Mouse (Mus musculus): ENCODE results near the gene Akp3. TPM values are rescaled to one million over a fixed set of nuclear protein-coding genes. Genes with fewer than 3 reads are reported as not detected.
A peak's percentile ranks its signal among the peaks of the same experiment; 100 is the strongest.

Gene Akp3
- total RNA-seq (2022): not detected

DNA sequence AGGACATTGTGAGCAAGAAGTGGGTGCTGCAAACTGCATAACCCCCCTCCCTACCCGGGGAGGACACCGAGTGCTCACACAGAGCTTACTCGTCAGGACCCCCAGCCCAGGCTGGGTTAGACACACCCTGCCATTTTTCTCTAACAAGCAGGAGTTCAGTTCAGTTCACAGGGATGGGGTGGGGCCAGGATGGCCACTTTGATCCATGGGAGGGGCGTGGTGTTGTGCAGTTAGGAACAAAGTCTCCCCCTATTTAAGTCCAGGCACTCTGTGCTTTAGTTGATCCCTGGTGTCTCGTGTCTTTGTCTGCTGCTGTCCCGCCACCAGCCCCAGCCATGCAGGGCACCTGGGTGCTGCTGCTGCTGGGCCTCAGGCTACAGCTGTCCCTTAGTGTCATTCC is at the start of gene Akp3:
Gene Akp3, plus strand, starts transcription at position 301 of the 400 bp plus-strand sequence.
- no peak for DNase-seq

DNA sequence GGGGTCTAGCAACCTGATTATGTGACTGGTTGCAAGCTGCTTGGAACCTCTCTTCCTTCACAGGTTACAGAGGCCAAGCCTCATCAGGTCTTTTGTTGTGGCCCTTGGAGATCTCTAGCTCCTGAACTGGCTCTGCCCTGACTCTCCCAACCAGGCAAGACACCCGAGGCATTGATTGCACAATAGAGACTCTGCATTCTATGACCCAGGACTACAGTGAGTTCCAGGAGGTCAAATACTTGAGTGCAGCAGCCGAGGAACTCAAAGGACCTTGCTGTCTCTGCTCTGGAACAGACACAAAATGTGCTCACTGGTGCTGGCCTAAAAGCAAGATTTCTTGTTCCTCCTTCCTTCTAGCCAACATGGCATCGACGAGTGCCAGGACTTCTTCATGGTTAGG is 38.6 kb upstream of the Akp3 start:
- no peak for DNase-seq

DNA sequence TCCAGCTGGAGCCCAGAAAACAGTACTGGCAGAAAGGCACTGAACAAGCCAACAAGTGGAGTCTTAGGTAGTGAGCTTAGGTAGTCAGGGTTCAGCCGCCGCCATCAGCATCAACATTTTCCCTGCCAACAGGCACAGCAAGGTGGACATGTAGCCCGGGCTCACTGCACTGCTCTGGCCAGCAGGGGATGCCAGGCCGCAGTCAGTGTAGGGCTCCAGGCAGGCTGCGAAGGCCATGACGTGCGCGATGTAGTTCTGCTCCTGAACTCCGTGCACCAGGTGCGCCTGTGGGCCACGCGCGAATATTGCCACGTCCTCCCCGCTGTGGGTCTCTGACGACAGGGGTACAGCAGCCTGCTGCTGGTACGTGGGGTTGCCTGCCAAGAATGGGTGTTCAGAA is 37.8 kb upstream of the Akp3 start:
- DNase-seq: no peak

DNA sequence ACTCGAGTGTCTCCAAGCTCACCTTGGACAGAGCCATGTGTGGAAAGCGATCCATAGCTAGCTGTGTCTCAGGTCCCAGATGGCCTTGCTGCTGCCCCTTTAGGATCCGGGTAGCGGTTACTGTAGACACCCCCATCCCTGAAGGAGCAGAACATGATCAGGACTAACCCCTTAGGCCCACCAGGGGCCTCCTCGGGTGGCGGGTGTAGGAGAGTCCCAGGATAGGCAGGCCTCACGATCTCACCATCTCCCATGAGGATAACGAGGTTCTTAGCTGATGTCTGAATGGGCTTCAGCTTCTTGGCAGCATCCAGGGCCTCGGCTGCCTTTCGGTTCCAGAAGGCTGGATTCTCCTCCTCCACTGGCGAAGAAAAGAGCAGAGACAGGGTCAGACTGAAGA is 35.5 kb upstream of the Akp3 start:
- no peak for DNase-seq

DNA sequence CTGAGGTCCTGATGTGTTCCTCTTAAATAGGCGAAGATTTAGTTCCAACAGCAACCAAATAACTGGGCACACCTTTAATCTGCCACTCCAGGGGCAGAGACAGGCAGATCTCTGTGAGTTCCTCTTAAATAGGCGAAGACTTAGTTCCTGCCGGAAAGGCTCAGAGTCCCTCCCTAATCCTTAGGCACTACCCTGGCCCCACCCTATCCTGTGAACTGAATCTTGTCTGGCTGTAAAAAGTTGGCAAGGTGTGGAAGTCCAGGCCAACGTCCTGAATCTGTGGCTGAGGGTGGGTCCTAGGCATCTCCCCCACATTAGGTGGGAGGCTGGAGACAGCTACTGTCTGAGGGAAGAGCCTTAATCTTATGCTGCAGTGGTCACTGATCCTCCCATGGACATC is 34.9 kb upstream of the Akp3 start, which contains the start of gene Alppl2:
Gene Alppl2, minus strand, starts transcription at position 101 of the 400 bp plus-strand sequence.
- no peak for DNase-seq

DNA sequence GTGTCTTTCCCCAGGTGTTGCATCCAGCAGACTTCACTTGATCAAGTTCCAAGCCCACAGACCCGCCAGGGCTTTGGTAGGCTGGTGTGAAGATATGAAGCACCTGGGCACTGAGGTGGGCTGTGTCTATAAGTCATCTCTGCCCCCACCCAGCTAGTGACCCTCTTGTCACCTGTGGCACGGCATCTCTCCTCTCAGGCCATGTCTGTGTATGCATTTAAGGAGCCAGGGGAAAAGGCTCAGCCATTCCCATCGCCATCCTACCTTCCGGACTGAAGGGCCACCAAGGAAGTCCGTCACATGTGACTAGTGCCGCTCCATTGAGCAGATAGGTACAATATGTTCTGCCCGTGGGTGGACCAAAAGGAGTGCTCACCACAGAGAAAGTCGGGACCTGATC is 29.1 kb upstream of the Akp3 start:
- no peak for DNase-seq

DNA sequence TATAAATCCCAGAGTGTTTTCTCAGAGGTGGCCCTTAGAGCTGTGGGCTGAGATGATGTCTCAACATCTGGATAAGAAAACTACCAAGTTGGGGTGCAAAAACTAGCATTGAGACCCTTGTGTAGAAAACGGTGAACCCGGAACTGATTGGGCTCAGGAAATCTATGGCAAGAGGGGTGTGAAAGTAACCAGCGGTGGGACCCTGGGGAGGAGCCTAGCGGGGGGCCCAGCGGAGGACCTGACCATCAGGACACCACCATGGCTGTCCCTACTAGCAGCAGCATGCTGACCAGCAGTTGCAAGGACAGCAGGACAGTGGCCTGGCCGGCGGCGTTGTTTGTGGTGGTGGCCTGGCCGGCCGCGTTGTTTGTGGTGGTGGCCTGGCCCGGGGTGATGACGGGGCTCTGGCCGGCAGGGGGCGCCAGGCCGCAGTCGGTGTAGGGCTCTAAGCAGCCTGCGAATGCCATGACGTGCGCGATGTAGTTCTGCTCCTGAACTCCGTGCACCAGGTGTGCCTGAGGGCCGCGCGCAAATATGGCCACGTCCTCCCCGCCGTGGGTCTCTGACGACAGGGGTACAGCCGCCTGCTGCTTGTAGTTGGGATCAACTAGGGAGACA is 26.3 kb upstream of the Akp3 start:
- peak; percentile 22 for DNase-seq

DNA sequence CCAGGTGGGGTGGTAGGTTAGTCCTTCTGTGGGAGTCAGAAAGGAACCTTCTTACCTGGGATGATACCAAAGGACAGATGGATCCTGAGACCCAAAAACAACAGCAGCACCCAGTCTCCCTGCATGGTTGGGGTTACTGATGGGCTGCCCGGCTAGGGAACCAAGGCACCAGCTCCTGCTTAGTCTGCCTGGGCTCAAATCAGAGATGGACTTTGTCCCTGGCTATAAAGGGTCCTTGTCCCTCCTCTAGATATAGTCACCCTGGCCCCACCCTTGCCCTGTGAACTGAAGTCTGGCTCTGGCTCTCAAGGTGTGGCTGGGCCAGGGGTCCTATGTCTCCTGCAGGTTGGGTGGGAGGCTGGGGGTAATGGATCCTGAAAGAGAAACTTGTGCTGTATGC is 23.4 kb upstream of the Akp3 start, which contains the start of gene Alpi:
Gene Alpi, minus strand, starts transcription at position 196 of the 400 bp plus-strand sequence.
- no peak for DNase-seq

DNA sequence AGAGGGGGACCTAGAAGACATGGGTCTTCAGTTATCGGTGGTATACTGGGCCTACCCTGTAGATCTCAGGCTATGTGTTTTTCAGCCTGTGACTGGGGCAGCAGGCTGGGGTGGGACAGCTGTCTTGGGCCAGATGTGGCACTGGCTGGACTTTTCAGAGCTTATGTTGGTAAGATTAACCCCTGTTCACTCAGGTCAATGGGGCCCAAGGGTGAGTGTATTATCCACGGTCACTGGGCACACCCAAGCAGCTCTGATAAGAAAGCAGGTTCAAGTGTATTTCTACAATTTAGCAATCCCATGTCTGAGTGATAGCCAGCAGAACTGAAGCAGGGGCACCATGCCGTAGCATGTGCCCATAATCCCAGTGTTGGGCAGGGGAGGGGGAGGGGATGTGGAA is 22.7 kb upstream of the Akp3 start:
- DNase-seq: no peak

DNA sequence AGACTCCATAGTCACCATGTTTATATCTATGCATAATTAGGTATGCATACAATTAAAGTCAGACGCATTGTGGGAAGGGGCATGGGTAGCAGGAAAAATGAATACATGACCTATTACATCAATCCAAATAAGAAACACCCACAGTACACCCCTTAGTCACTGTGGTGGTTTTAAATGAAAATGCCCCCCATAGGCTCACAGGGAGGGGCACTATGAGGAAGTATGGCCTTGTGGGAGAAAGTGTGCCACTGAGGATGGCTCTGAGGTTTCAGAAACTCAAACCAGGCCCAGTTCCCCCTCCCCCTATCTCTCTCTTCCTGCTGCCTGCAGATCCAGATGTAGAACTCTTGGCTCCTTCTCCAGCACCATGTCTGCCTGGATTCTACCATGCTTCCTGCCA is 20.8 kb upstream of the Akp3 start:
- no peak for DNase-seq

DNA sequence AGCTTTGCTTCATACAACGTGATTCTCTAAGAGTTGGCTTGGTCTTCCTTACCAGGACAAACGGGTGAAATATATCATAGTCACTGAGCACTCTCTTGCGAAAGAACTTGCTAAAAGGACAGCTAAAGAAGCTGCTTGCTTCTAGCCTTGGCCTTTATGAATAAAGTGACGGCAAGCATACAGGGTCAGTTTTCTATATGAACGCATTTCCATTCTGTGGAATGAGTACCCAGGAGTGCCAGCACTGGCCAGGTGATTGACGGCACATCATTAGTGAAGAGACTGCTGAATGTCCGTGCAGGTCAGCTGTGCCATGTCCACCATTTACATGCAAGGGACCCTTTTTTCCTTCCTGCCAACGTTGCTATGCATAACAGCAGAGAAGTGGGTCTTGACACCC is 18.2 kb upstream of the Akp3 start:
- DNase-seq: no peak

DNA sequence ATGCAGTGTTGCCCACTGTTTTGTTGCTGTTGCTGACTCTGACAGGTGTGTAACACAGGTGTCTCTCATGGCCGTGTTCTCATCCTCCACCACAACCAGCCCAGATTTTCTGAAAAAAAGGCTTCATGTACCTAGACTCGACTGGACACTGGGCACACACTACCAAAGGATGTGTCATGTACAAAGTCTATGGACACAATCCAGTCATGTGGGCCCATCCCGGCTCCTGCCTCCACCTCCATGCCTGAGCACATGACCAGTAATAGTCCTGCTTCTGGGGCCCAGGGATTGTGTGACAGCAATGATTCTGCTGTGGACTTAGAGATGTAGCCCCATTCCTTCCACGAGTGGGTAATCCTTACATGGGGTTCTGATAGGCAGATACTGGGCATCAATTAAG is 16.2 kb upstream of the Akp3 start:
- DNase-seq: no peak

DNA sequence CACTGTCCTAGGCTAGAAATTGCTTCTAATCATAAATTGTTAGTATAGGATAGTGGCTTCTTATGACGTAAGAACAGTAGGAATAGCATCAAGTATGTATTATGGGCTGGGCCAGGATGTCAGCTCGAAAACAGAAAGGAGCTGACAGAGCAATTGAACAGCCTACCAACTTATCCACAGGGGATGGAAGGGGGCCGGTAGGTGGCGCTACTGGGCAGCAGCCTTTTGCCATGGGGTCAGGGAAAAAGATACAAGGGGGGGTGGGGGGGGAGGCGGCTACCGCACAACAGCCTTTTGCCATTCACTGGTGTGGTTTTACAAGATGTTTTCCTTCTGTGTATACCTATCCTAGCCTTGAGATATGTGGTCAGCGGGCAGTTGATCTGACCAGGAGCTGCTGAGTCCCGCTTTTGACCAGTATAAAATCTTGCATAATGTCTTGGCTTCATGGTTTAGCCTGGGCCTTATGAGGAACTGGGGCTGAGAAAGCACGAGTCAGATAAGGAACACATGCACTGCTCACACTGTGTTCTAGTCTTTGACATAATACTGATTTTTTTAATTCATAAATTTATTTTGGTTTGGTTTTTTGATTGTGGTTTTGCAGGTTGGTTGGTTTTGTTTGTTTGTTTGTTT is 12.9 kb upstream of the Akp3 start:
- no peak for DNase-seq

DNA sequence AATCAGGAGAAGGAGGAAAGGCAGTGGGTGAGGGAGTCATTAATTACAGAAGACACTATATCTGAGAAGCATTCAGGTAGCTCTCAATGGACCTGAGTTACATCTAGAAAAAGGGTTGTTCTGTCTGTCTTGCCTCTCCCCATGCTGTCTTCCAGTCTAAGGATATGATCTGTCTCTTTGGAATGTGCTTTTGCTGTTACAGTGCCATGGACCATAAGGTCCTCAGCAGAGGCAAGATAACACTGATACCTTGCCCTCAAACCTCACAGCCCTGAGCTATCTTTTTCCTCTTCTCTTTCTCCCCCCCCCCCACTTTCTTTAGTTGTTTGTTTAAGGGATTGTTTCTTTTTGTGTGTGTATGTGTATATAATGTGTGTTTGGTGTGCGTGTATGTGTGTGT is 10.0 kb upstream of the Akp3 start:
- no peak for DNase-seq

DNA sequence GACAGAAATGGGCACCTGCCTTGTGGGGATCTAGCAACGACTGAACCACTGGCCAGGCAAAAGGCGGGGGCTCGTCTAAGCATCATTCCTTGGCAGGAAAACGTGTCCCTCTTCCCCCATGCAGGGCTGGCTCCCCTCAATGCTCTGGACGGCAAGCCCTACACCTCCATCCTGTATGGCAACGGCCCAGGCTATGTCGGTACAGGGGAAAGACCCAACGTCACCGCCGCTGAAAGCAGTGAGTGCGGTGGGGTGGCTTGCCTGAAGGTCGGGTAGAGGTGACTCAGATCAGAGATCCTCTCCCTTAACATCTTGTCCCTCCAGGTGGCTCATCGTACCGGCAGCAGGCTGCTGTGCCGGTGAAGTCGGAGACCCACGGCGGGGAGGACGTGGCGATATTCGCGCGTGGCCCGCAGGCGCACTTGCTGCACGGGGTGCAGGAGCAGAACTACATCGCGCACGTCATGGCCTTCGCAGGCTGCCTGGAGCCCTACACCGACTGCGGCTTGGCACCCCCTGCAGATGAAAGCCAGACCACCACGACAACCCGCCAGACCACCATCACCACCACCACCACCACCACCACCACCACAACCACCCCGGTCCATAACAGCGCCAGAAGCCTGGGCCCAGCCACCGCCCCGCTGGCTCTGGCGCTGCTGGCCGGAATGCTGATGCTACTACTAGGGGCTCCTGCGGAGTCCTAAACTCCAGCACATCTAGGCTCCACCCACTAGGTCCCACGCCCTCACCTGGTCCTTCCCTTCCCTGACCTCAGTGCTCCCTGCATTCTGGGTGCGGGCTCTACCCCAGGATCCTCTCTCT is 2.6 kb downstream of the Akp3 start:
- no peak for DNase-seq

DNA sequence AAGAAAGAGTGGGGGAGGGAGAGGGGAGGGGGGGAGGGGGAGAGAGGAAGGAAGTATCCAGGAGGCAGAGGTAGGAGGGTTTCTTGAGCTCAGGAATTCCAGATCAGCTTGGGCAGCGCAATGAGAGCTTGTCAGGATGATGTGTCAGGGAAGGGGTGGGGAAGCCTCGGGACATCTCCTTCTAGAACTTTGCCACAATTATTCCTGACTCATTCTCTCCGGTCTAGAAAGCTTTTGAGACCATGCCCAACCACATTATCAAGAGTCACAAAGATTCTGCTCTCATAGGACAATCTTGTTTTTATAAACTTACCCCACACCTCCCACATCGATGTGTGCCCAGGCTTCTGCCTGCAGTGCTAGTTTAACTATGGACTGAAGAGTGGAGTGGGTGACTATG is 7.0 kb downstream of the Akp3 start:
- DNase-seq: no peak

DNA sequence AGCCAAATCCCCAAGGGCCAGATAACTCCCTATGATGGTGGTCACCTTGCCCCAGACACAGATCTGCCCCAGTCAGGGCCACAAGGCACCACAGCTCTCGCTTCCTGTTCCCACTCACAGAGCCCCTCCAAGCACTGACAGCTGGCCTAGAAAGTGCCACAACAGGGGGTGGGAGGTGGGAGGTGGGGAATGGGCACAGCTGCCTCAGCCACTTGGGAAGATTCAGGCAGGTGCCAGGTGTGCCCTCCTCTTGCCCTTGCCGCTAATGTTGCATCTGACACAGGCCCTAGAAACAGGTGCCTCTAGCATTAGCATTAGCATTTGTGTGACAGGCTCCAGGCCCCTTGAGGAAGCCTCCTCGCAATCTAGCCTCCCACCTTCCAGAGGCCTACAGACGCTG is 16.8 kb downstream of the Akp3 start:
- no peak for DNase-seq

DNA sequence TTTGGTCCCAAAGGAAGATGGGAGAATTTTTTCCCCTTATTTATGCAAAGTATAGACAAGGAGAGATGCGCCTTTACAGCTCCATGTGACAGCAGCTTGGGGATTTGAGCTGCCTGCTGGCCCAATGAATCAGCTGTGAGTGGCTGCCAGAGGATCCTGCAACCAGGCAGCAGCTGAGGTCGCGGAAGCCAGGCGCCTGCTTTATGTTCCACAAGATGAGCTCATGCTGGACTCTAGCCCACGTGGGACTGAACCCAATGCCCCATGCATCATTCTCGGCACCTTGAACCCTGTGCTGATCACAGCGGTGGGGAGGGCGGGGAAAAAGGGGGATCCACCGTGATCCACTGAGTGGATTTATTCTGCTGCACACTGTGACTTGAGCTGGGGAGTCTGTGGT is 17.7 kb downstream of the Akp3 start:
- DNase-seq: peak; percentile 86

DNA sequence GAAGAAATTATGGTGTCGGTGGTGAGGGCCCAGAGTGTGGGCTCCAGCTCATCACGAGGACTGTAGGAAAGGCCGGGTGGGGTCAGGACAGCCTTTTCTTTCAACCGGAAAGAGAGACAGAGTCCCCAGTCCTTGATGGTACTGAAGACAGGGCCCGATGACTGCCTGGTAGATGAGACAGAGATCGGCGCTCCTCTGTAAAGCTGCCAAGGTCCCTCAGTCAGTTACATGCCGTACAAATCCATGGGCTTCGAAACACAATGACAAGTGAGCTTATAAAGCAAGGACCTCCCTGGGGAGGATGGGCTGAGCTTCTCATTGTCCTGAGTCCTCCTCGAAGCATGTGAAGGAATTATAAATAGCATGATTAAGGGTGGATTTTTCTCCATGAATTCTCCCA is 18.4 kb downstream of the Akp3 start:
- peak; percentile 56 for DNase-seq

DNA sequence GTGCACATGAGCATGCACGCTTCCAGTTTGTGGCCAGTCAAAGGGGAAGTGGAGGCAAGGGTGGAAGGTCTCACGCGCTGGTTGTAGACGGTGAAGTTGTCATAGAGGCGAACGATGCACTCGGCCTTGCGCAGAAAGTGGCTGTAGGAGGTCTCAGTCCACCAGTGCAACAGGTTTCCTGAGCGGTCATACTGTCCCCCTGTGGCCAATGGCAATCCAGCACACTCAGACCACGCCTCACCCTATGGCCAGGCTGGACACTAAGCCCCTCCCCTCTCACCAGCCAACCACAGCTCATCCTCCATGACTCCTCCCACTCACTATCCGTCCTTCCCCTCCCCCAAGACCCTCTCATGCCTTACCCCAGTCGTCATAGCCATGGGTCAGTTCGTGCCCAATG is 24.6 kb downstream of the Akp3 start:
- no peak for DNase-seq

DNA sequence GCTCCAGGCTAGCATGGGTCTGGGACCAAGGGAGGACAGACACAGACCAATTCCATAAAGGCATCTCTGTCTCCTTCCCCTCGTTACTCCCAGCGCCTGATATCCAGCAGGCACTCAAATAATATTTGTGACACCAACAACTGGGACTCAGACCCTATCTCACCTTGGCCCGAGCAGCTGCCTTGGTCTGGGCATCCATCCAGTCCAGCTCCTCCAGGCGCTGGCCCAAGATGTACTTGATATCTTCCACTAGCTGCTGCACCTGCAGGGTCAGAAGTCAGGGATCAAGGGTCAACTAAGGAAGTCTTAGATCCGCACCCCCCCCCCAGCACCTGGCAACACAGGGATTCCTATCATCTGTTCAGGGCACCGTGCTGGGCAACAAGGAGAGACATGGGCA is 26.5 kb downstream of the Akp3 start:
- no peak for DNase-seq

DNA sequence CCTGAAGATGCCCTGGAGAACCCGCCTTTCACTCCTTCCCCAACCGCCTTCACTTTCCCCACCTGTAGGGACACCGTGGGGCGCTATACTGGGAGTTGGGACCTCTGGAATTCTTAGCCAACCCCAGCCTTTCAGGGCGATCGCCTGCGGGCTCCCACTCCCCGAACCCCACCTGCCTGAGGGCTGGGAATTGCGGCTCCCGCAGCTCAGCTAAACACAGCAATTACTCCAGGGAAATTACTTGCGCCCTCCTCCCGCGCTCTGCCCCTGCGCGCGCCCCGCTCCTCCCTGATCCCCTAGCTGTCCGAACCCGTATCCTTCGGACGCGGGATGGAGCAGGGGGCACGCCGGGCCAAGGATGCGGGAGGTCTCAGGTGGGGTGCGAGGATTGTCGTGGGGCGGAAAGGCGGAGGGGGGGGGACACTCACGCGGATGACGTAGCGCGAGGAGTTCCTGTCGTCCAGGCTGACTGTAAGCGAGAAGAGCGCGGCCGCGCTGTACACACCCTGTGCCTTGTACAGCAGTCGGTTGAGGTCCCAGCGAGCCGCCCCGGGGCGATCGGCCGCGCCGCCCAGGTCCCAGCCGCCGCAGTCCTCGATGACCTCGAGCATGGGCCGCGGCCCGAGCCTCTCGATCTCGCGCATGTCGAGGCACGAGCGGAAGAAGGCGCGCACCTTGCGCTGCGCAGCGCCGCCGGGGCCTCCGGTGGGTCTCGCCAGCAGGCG is 29.2 kb downstream of the Akp3 start:
- no peak for DNase-seq

DNA sequence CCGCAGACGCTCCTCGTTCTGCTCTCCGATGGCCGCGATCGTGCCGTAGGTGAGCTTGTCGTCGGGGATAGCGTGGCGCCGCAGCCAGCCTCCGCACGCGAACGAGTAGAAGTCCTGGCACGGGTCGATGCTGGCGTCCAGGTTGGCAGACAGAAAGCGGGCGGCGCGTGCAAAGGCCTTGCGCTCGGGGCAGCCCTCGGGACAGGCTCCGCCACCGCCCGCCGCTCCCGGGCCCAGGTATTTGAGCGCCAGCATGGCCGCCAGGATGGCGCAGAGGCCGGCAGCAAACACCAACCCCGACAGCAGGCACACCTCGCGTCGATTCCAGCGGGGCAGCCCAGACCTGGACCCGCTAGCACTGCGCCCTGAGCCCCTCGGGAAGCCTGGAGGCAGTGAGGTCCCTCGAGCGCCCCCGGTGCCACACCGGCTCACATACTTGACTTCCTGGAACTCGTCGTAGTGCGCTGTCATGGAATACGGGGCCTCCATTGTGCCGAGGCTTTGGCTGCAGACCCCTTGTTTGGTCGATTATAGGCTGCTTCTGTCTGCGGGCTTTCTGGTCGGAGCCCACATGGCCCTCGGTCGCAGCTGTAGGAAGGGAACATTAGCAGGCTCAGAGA is 29.8 kb downstream of the Akp3 start:
- no peak for DNase-seq
